Mouse (Mus musculus): ENCODE data around the gene Prdm8. TPM values are rescaled to one million over a fixed set of nuclear protein-coding genes. Genes with fewer than 3 reads are reported as not detected.

Gene Prdm8
- polyA plus RNA-seq, 1 experiment: 0.04 TPM

DNA sequence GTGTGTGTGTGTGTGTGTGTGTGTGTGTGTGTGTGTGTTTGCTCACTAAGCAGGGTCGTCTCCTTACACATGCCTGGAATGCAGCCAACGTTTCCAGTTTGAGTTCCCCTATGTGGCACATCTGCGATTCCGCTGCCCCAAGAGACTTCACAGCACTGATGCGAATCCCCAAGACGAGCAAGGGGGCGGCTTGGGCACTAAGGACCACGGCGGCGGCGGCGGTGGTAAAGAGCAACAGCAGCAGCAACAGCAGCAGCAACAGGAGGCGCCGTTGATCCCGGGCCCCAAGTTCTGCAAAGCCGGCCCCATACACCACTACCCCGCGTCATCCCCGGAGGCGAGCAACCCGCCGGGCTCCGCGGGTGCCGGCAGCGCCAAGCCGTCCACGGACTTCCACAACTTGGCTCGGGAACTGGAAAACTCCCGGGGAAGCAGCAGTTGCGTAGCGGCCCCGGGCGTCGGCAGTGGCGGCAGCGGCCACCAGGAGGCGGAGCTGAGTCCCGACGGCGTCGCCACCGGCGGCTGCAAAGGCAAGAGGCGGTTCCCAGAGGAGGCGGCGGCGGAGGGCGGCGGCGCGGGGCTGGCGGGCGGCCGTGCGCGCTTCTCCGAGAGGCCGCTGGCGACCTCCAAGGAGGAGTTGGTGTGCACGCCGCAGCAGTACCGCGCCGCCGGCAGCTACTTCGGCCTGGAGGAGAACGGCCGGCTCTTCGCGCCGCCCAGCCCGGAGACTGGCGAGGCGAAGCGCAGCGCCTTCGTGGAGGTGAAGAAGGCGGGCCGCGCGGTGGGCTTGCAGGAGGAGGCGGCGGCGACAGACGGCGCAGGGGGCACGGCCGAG lies 18.2 kb downstream of the Prdm8 start:
- DNase-seq (ENCODE audit: low spot score): peak; percentile 74

DNA sequence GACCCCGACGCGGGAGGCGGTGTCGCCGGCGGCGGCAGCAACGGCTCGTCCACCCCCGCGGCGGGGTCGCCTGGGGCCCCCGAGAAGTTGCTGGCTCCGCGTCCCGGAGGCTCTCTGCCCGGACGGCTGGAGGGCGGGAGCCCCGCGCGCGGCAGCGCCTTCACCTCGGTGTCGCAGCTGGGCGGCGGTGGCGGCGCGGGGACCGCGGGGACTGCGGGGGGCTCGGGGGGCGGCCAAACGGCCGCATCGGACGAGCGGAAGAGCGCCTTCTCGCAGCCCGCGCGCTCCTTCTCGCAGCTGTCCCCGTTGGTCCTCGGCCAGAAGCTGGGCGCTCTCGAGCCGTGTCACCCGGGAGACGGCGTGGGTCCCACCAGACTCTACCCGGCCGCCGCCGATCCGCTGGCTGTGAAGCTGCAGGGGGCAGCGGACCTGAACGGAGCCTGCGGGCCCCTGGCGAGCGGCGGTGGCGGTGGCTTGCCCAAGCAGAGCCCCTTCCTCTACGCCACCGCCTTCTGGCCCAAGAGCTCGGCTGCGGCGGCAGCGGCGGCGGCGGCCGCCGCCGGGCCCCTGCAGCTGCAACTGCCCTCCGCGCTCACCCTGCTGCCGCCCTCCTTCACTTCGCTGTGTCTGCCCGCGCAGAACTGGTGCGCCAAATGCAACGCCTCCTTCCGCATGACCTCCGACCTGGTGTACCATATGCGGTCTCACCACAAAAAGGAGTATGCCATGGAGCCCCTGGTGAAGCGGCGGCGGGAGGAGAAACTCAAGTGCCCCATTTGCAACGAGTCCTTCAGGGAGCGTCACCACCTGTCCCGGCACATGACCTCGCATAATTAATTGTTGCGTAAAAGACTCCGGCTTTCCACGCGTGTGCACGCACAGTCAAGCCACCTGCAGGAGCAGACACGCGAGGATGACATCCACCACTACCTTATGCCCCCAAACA lies 19.1 kb downstream of the Prdm8 start:
- DNase-seq (ENCODE audit: low spot score): no peak

DNA sequence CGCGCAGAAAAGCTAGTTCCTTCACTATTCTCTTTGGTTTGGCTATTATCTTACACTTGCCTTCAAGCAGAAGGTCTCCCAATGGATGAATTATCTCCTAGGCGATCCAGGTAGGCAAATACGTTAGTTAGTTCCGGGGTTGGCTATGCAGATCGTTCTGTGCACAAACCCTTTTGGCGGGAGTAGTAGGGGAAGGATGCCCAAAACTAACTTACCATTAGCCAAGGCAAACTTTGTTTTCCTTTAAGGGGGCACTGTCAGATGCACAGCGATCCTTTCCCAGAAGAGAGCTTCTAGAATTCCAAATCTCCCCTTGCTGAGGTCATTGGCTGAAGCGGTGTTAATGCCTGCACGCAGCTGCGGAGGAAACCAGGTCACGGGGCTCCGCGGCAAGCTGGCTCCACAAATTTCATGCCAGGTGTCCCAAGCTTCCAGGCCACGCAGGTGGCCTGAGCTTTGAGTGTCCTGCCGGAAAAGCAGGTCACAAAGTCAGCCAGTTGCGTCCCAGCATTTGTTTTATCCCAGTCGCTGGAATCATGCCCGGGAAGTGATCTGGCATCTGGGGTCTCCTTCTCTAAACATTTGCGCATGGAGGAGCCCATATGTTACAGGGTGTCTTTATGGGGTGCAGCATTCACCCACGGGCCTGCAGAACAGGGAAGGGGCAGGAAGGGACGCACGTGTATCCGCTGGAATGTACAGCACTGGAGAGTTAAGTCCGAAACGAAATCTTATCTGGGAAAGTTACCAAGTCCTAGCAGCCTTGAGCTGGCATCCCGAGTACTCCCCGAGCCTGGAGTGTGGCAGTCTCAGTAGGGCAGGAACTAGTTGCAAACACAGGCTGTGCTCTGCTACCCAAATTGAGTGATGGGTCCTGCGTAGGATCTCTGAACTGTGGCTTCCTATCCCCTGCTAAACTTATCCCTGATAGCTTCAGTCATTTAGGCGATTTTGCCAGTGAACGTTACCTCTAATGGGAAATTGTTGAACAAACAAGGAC lies 22.5 kb downstream of the Prdm8 start:
- no peak for DNase-seq (ENCODE audit: low spot score)

DNA sequence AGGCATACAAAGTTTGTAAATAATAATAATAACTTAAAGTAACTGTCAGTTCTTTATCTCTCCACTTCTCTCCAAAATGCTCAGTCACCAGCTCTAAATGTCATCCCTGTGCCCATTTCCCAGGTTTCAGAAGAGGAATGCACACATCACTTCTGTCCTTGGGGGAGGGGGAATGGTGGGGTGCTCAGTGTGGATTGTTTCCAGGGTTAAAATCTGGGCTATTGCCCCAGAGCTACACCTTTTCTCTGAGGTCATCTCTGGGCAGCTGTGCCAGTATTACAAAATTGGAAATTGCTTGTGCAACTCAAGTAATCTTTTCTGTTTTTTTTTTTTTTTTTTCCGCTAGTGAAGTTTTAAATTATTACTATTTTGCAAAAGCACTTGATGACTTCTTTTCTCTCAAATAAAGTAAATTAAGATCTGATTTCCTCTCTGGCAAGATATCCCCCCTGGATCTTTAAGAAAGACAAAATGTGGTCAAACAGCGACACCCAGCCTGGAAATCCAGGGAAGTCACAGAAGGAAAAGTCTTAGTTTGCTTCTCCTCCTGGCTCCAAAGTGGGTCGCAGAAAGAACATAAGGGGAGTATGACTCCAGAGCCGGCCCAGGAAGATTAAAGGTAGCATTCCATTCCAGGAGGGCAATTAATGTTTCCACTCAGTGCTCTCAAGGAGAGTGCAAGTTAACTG lies 25.4 kb downstream of the Prdm8 start:
- no peak for DNase-seq (ENCODE audit: low spot score)

DNA sequence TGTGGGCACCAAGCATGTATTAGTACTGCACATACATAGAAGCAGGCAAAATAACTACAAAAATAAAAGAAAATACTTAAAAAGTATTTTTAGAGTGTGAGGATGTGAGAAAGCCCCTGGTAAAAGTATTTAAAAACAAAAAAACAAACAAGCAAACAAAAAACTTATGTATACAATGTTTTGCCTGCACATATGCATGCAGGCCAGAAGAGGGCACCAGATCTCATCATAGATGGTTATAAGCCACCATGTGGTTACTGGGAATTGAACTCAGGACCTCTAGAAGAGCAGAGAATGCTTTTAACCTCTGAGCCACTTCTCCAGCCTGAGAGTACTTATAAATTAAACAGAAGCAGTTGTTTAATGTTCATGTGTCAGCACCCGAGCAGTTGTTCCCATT lies 28.0 kb downstream of the Prdm8 start:
- no peak for DNase-seq (ENCODE audit: low spot score)

DNA sequence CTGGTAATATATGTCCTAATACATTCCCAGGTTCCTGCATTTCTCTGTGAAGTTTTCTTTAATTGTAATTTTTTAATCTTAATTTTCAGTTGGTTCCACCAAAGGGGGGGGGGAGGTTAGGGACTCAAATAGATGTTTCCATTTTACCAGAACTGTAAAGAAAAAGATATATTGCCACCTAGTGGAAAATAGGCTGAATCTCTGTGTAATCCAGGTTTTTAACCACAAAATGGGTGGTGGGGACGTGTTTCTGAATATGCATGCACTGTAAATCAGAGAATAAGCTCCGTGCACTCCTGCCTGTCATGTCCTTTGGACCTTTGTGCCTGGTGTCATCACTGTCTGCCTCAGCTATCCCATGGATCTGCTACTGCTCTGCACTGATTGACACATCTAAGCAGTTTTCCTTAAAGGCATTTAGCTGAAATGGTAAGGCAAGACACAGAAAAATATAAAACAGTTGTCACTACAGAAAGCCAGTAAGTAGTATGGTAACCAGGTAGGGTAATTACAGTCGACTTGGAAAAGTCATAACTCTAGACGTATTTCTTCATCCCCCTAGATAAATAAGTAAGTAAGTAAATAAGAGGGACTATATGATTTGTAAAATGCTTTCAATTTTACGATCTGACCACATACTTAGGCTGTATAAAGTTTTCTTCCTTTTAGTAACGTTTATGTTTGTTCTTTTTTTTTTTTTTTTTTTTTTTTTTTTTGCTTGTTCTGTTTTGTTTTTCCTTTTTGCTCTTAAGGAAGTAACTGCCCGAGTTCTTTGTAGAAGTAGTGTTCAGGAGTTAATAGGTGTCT lies 31.6 kb downstream of the Prdm8 start:
- DNase-seq (ENCODE audit: low spot score): no peak

DNA sequence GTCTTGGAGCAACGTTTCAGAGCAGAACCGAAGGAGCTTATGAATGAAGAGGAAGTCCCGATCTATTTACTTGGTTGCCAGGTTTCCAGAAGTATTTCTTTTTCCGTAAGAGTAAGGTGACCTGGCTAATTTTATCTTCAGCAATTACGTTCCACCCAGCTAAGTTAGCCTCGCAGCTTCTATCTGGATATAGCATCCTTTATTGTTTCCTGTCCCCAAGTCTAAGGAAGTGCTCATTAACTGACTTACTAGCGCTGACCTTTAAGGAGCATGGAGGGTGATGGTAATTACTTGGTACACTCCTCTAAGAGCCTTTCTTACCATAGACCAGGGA lies 32.2 kb downstream of the Prdm8 start:
- no peak for DNase-seq (ENCODE audit: low spot score)

DNA sequence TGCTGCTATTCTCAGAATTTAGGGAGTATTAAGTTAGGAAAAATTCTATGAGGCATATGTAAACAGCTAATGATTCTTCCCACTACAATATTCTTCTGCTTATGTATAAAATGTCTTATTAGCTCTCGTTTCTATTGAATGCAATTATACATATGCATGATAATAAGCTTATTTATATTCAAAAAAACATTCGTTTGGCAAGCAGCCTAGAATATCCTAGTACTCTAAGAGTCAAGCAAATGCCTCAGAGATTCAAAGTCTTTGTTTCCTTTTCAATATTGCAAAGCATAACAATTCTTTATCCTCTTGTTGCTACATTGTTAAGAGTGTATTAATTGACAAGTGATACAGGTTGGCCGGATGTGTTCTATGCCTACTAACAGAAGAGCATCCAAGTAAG lies 34.6 kb downstream of the Prdm8 start:
- no peak for DNase-seq (ENCODE audit: low spot score)

DNA sequence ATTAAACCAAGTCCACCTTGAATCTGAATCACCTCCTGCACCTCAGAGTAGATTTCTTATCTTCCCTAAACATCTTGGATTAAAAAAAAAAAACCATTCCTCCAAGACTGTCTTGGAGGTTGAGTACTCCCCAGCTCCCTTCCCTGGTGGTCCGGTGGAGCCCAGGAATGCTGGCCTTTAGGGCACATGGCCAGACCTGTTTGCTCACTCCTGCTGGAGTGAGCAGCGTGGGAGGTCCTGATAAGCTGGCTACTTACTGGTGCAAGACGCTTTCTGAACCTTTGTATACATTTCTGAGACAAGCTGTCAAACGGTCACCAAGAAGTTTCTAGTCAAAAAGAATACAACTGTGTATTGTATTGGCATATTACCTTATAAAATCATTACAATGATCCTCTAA lies 36.0 kb downstream of the Prdm8 start:
- DNase-seq (ENCODE audit: low spot score): no peak

DNA sequence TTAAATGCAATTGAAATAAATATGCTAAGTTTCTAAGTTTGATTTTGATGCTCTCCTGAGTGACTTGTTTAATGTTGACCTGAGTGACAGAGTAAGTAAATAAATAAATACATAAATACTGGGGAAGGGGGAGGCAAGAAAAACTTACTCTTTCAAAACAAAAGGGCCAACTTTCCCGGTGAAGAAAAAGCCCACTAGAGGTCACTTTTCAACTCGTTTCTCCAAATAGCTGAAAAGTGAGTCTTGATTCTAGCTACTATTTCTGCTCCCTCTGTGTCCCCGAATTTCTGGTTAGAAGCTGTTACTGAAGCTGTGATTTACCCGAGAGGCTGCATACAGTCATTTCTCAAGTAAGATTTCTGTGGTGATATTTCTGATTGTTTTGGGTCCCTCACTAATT lies 45.5 kb downstream of the Prdm8 start:
- no peak for DNase-seq (ENCODE audit: low spot score)

DNA sequence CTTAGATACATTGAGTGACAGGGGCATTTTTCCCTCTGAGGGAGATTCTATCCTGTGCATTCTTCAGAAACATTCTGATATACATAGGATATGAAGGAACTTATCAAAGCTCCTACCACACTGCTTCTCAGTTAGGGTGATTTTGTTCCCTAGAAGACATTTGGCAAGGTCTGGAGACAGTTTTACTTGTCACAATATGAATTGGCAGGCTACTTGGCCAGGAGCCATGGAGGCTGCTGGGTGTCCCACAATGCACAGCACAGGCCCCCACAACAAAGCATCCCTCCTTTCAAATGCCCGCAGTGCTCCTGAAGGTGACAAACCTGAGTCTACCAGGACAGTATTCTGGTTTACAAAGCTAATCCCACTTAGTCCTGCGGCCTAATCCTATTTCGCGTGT lies 55.0 kb downstream of the Prdm8 start:
- no peak for DNase-seq (ENCODE audit: low spot score)

DNA sequence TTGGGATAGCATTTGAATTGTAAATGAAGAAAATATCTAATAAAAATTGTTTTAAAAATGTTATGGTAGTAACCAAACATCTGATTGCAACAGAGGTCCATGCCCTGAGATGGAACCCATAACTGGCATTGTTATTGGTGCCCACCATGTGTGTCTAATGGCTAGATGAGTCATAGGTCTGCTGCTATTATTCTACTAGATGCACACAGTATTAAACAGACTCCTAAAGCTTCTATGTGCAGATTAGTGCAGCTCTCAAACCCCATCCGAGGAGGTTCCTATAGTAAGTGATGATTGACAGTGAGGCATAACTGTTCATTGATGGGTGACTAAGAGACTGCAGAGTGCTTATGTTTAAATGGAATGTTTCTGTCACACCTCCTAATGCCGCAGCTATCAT lies 59.7 kb downstream of the Prdm8 start:
- DNase-seq (ENCODE audit: low spot score): no peak

DNA sequence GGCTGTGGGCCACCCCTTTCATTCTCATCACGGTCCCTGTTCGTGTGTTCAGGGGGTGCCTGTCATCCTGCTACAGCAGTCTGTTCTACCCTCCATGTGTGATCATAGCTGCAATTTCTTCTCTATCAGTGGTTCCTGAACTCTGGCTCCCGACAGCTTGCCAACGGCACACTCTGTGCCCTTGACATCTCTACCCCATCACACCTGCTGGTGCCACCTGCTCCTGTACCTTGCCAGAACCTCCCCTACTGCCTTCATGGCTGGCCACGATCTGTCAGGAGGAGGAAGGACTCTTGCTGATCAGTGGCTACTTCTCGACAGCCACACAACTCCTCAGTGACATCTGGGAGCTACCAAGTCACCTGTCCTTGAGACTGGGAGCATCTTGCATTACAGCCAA lies 62.5 kb downstream of the Prdm8 start:
- DNase-seq (ENCODE audit: low spot score): no peak

DNA sequence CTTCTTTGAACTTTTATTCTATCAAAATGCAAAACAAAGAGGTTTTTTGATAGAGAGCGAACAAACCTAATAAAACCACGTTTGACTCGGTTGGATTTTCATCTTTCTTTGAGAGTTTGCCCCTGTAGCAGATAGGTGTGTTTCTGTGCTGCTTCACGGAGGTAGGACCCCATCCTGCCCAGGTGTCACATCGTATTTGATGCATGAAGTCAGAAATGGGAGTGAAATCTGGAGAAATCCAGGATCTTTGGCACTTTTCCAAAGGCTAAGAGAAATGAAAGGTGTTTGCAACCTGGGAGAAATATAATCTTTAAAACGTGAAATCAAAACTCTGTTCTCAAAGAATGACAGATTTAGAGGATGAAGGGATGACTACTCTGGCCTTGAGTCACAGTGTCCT lies 71.5 kb downstream of the Prdm8 start:
- DNase-seq (ENCODE audit: low spot score): no peak

Other genes with a start within 250 kb of the Prdm8 start
- gene Antxr2, start 136.2 kb upstream of the Prdm8 start, polyA plus RNA-seq (2012; rRNA removed): 9.9 and 16.7 TPM in 2 replicates
- 0.09 TPM in 1 of 2 replicates, not detected in the other for gene Fgf5, start 87.0 kb downstream of the Prdm8 start, polyA plus RNA-seq (2012; rRNA removed)
- gene Cfap299, start 162.1 kb downstream of the Prdm8 start, polyA plus RNA-seq (2012; rRNA removed): 0.24 and 0.69 TPM in 2 replicates

All from urinary bladder, adult 2 months (tissue).